Mouse (Mus musculus) ES-Bruce4 (cell line): ENCODE data around the gene Gm20662.

Source experiments
- CTCF ChIP-seq: IDR thresholded peaks from one replicate; pipeline ENCODE4 v1.8.1; 2011; ENCODE audit warnings: low read depth, low read length
- EP300 ChIP-seq: IDR thresholded peaks from 2 replicates; pipeline ENCODE4 v1.6.1; 2011; ENCODE audit warnings: low read depth, low read length; ENCODE audit not compliant: insufficient read depth

DNA sequence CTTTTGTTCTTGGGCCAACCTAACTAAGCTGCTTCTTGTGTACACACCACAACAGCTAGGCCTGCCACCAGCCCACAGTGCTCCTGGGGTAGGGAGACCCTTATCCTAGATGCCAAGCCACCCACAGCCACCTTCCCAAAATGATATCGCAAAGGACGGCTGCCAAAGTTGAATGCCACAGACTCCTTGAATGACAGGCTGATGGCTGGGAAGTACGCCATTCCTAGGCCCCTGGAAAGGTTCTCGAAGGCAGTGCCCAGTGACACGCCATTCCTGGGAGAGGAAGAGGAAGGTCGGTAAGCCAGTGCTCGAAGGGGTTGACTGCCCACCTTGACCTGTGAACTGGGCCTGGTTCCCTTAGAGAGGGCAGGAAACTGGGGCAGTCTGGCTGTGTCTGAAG is 73.4 kb downstream of the Gm20662 start:
- no peak for TF ChIP-seq CTCF
- no peak for TF ChIP-seq EP300
